Mouse (Mus musculus) heart, embryonic 16.5 days (tissue): ENCODE results near the gene Sned1. TPM values are rescaled to one million over a fixed set of nuclear protein-coding genes. Genes with fewer than 3 reads are reported as not detected.
"Not testable (repeated sequence)": the region's sequence is repeated elsewhere in the genome, so short reads cannot be mapped to it uniquely, and the experiment has no call there.

Source experiments
- ATAC-seq: fragments of 200-750 bp; cut with Nextera tagmentation; replicated peaks from 2 replicates; pipeline ENCODE4 v1.8.0; 2017; ENCODE audit warnings: moderate number of reproducible peaks; ENCODE audit not compliant: insufficient read depth, low FRiP score; ENCODE audit errors: extremely low read depth
- H3K27ac ChIP-seq: fragments of 300-500 bp; sonication (generic); 2 replicates; pipeline ENCODE4 v1.5.1; 2014; ENCODE audit warnings: mild to moderate bottlenecking, low read length, control low read depth, moderate library complexity
- H3K27me3 ChIP-seq: fragments of 300-500 bp; sonication (generic); 2 replicates; pipeline ENCODE4 v1.6.1; 2014; ENCODE audit warnings: low read length, mixed read lengths; ENCODE audit not compliant: control insufficient read depth, insufficient read depth
- H3K36me3 ChIP-seq: fragments of 300-500 bp; sonication (generic); 2 replicates; pipeline ENCODE4 v1.6.1; 2014; ENCODE audit not compliant: control insufficient read depth, insufficient read depth
- H3K4me1 ChIP-seq: fragments of 300-500 bp; sonication (generic); 2 replicates; pipeline ENCODE4 v1.6.1; 2014; ENCODE audit warnings: low read length, mixed read lengths; ENCODE audit not compliant: control insufficient read depth, insufficient read depth
- H3K4me2 ChIP-seq: fragments of 300-500 bp; sonication (generic); 2 replicates; pipeline ENCODE4 v1.6.1; 2014; ENCODE audit warnings: low read depth, mild to moderate bottlenecking, control low read depth, low read length
- H3K4me3 ChIP-seq: fragments of 300-500 bp; sonication (generic); 2 replicates; pipeline ENCODE4 v1.5.1; 2014; ENCODE audit warnings: mild to moderate bottlenecking, control low read depth, low read length
- H3K9ac ChIP-seq: fragments of 300-500 bp; sonication (generic); 2 replicates; pipeline ENCODE4 v1.6.1; 2014; ENCODE audit warnings: low read length, control low read depth
- H3K9me3 ChIP-seq: fragments of 300-500 bp; sonication (generic); replicated peaks from 2 replicates; pipeline ENCODE4 v1.6.1; 2016; ENCODE audit warnings: low read length; ENCODE audit not compliant: control insufficient read depth
- WGBS: fragments of 180-500 bp; shearing (Covaris S2); extraction: QIAGEN DNeasy Blood & Tissue Kit; methylation state at CpG from one replicate; pipeline ENCODE4 v1.1.7; 2014; 5-methylcytosine and 5-hydroxymethylcytosine counted together
- polyA plus RNA-seq: library from polyadenylated mRNA; unstranded; fragments of >200 nt; fragmentation: Nextera tagmentation; extraction: Ambion mirVana; gene quantifications from 2 replicates; pipeline ENCODE4 v1.2.1, GENCODE M21; 2015

Sned1 gene
- polyA plus RNA-seq = 3.6 and 4.5 TPM in 2 replicates

- peak; percentile 90 for ATAC-seq
- peaks cover 24% of the 10 kb centered on the region for H3K27me3 ChIP-seq
- whole genome bisulfite sequencing = under 1% methylated on average over 97 of the region's 100 CpGs
- no peaks in the 10 kb centered on the region for H3K36me3 ChIP-seq
- H3K9me3 ChIP-seq = no peaks in the 10 kb centered on the region
- peak within 1 kb of the TSS; percentile 70 for H3K9ac ChIP-seq
- H3K4me1 ChIP-seq = peaks cover 9% of the 10 kb centered on the region
- peak within 1 kb of the TSS; percentile 67 for H3K4me3 ChIP-seq
- H3K27ac ChIP-seq = no peak within 1 kb of the TSS
- peak within 1 kb of the TSS; percentile 100 for H3K4me2 ChIP-seq
Observed at GRCm38 (mm10) chr1:93235576-93236544, at the start of gene Sned1. Gene Sned1 (plus strand): TSS chr1:93235841.

GRCm38 (mm10) chr1:93190726-93191305 lies 44.8 kb upstream of the Sned1 start:
- H3K4me2 ChIP-seq = no peak overlapping the region
- H3K27me3 ChIP-seq = peaks cover 27% of the 10 kb centered on the region
- no peak for ATAC-seq
- H3K9me3 ChIP-seq = peaks cover 4% of the 10 kb centered on the region
- no peak overlapping the region for H3K9ac ChIP-seq
- H3K27ac ChIP-seq = no peak overlapping the region
- no peaks in the 10 kb centered on the region for H3K36me3 ChIP-seq
- 18% methylated on average over 11 of the region's 17 CpGs for WGBS
- no peaks in the 10 kb centered on the region for H3K4me1 ChIP-seq
- no peak overlapping the region for H3K4me3 ChIP-seq

GRCm38 (mm10) chr1:93194961-93195360 lies 40.7 kb upstream of the Sned1 start:
- WGBS = 86% methylated on average over 3 of the region's 3 CpGs
- Histone ChIP-seq H3K4me3 (no peak overlapping the region), H3K4me1 (no peaks in the 10 kb centered on the region), H3K4me2 (no peak overlapping the region), H3K27me3 (peaks cover 11% of the 10 kb centered on the region), H3K9me3 (peaks cover 4% of the 10 kb centered on the region), H3K9ac (no peak overlapping the region), H3K27ac (no peak overlapping the region), H3K36me3 (no peaks in the 10 kb centered on the region)
- ATAC-seq = no peak

GRCm38 (mm10) chr1:93197454-93197853 lies 38.2 kb upstream of the Sned1 start:
- H3K27me3 ChIP-seq, H3K36me3 ChIP-seq, H3K9ac ChIP-seq, H3K4me1 ChIP-seq, H3K27ac ChIP-seq, H3K9me3 ChIP-seq, H3K4me3 ChIP-seq, H3K4me2 ChIP-seq, ATAC-seq: not testable (repeated sequence)
- WGBS = 71% methylated on average over 2 of the region's 2 CpGs

- no peaks in the 10 kb centered on the region for H3K4me1 ChIP-seq
- no peaks in the 10 kb centered on the region for H3K36me3 ChIP-seq
- no peak for ATAC-seq
- H3K4me3 ChIP-seq = no peak overlapping the region
- no peak overlapping the region for H3K4me2 ChIP-seq
- no peak overlapping the region for H3K27ac ChIP-seq
- H3K9ac ChIP-seq = no peak overlapping the region
- no peaks in the 10 kb centered on the region for H3K27me3 ChIP-seq
- H3K9me3 ChIP-seq = peaks cover 4% of the 10 kb centered on the region
- 77% methylated on average over 3 of the region's 3 CpGs for WGBS
Observed at GRCm38 (mm10) chr1:93197916-93198315, 37.7 kb upstream of the Sned1 start.

GRCm38 (mm10) chr1:93206277-93206970 lies 29.2 kb upstream of the Sned1 start:
- H3K9ac ChIP-seq = no peak overlapping the region
- H3K4me1 ChIP-seq = peaks cover 25% of the 10 kb centered on the region
- H3K9me3 ChIP-seq = no peaks in the 10 kb centered on the region
- no peaks in the 10 kb centered on the region for H3K36me3 ChIP-seq
- no peak for ATAC-seq
- WGBS = 73% methylated on average over 12 of the region's 12 CpGs
- H3K27ac ChIP-seq = no peak overlapping the region
- H3K27me3 ChIP-seq = no peaks in the 10 kb centered on the region
- H3K4me3 ChIP-seq = no peak overlapping the region
- H3K4me2 ChIP-seq = no peak overlapping the region

- H3K27ac ChIP-seq = no peak overlapping the region
- 90% methylated on average over 4 of the region's 4 CpGs for WGBS
- no peaks in the 10 kb centered on the region for H3K9me3 ChIP-seq
- H3K4me2 ChIP-seq = no peak overlapping the region
- H3K4me3 ChIP-seq = no peak overlapping the region
- H3K27me3 ChIP-seq = no peaks in the 10 kb centered on the region
- no peaks in the 10 kb centered on the region for H3K36me3 ChIP-seq
- no peak for ATAC-seq
- H3K9ac ChIP-seq = no peak overlapping the region
- H3K4me1 ChIP-seq = peaks cover 34% of the 10 kb centered on the region
Observed at GRCm38 (mm10) chr1:93207536-93208064, 28.0 kb upstream of the Sned1 start.

- Histone ChIP-seq H3K9ac (peak overlapping the region; percentile 36; the same call in 1 of the 2 replicates), H3K27ac (peak overlapping the region; percentile 83), H3K9me3 (no peaks in the 10 kb centered on the region), H3K36me3 (no peaks in the 10 kb centered on the region), H3K4me3 (no peak overlapping the region), H3K4me2 (0 out of 2 replicates have a peak overlapping the region, but pooled peaks have one; percentile 10), H3K27me3 (no peaks in the 10 kb centered on the region), H3K4me1 (peaks cover 34% of the 10 kb centered on the region)
- WGBS = 16% methylated on average over 9 of the region's 9 CpGs
- peak; percentile 88 for ATAC-seq
Observed at GRCm38 (mm10) chr1:93210213-93210641, 25.4 kb upstream of the Sned1 start.
